9 mouse cellular contexts compared by ENCODE assay signal in the genomic region with DNA sequence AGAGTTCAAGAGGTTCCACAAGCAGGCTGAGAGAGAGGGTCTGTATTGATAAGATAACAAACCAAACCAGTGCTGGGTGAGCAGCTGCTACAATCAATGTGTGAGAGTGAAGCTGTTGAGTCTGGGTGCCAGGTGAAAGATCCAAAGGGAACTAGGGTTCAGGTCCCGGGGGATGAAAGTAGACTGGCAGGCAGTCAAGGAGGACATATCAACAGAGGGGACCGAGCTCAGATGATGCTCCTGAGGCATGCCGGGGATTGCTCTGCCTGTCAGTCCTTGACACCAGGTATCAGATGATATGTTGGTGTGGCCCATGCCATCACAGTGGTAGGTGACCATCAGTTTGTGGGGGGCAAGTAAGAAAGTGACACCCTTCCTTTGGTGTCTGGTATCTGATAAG. TPM values are rescaled to one million over a fixed set of nuclear protein-coding genes. Genes with fewer than 3 reads are reported as not detected.
DNase-seq lines count a peak whose midpoint lies in the region; ATAC-seq and TF ChIP-seq lines count a peak whose summit lies in the region.
"Had no signal": no experiment of that assay in that cellular context is flagged by ENCODE, and none has a peak within 500 bp of the region (broad histone marks: within the 10 kb centered on the region; RNA-seq: fewer than 3 reads in every experiment).

No protein-coding gene starts in this region.

- peaks cover 10% of the 10 kb centered on the region for H3K4me1 ChIP-seq in lung, postnatal 0 days (ENCODE audit: insufficient read depth, low read depth, low read length)
- H3K4me1 ChIP-seq in forebrain, embryonic 15.5 days = peaks cover 16% of the 10 kb centered on the region
- no peaks in the 10 kb centered on the region for H3K4me1 ChIP-seq in hindbrain, embryonic 11.5 days (replicated peaks; ENCODE audit: control insufficient read depth, insufficient read depth, low read length)
- peaks cover 22% of the 10 kb centered on the region for H3K4me1 ChIP-seq in neural tube, embryonic 13.5 days (replicated peaks)

- H3K27ac ChIP-seq in lung, postnatal 0 days (ENCODE audit: low read length) = peak overlapping the region; percentile 85; the same call in 1 of the 2 replicates
- H3K27ac ChIP-seq in forebrain, embryonic 15.5 days (replicated peaks) = peak overlapping the region; percentile 81
- 0 out of 2 replicates have a peak overlapping the region, but pooled peaks have one; percentile 56 for H3K27ac ChIP-seq in hindbrain, embryonic 11.5 days (ENCODE audit: low read depth, low read length)
- H3K27ac ChIP-seq in neural tube, embryonic 13.5 days (replicated peaks) = peak overlapping the region; percentile 61; the same call in 1 of the 2 replicates

- no peak for ATAC-seq in lung, postnatal 0 days
- ATAC-seq in forebrain, embryonic 15.5 days (replicated peaks) = peak; percentile 32; the same call in 1 of the 2 replicates
- ATAC-seq in hindbrain, embryonic 11.5 days (ENCODE audit: low FRiP score) = peak; percentile 14; the same call in 1 of the 2 replicates
- ATAC-seq in neural tube, embryonic 13.5 days (ENCODE audit: low read depth) = no peak

- H3K4me2 ChIP-seq in lung, postnatal 0 days (replicated peaks; ENCODE audit: low read depth, low read length) = no peak overlapping the region
- no peak overlapping the region for H3K4me2 ChIP-seq in forebrain, embryonic 15.5 days (replicated peaks)
- H3K4me2 ChIP-seq in hindbrain, embryonic 11.5 days (replicated peaks; ENCODE audit: low read depth, low read length) = no peak overlapping the region
- no peak overlapping the region for H3K4me2 ChIP-seq in neural tube, embryonic 13.5 days

- no peak overlapping the region for H3K9ac ChIP-seq in lung, postnatal 0 days (replicated peaks; ENCODE audit: low read depth)
- H3K9ac ChIP-seq in forebrain, embryonic 15.5 days (replicated peaks) = no peak overlapping the region
- no peak overlapping the region for H3K9ac ChIP-seq in hindbrain, embryonic 11.5 days (ENCODE audit: low read depth, low read length)
- no peak overlapping the region for H3K9ac ChIP-seq in neural tube, embryonic 13.5 days

- H3K9me3 ChIP-seq in lung, postnatal 0 days (ENCODE audit: low read length) = no peaks in the 10 kb centered on the region
- no peaks in the 10 kb centered on the region for H3K9me3 ChIP-seq in forebrain, embryonic 15.5 days
- H3K9me3 ChIP-seq in hindbrain, embryonic 11.5 days (ENCODE audit: control insufficient read depth, low read length) = no peaks in the 10 kb centered on the region
- H3K9me3 ChIP-seq in neural tube, embryonic 13.5 days = no peaks in the 10 kb centered on the region

- no peak for DNase-seq in lung, postnatal 0 days (ENCODE audit: low spot score)
- no peak for DNase-seq in lung, adult 18-20 months
- no peak for DNase-seq in hindbrain, embryonic 11.5 days (ENCODE audit: low spot score)
- no peak for DNase-seq in adrenal gland, postnatal 25 days
- DNase-seq in adrenal gland, postnatal 4 days (ENCODE audit: low spot score in 2 of 2) = no peak
- DNase-seq in adrenal gland, adult 2 months = no peak

- no peak for TF ChIP-seq CTCF in lung, postnatal 0 days (IDR thresholded peaks at IDR 0.05)

- TF ChIP-seq EP300 in lung, postnatal 0 days (IDR thresholded peaks at IDR 0.05) = no peak

- no peaks in the 10 kb centered on the region for H3K36me3 ChIP-seq in lung, postnatal 0 days (ENCODE audit: insufficient read depth, low read length)
- H3K36me3 ChIP-seq in forebrain, embryonic 15.5 days = no peaks in the 10 kb centered on the region
- no peaks in the 10 kb centered on the region for H3K36me3 ChIP-seq in hindbrain, embryonic 11.5 days (ENCODE audit: control insufficient read depth, insufficient read depth, low read length)
- no peaks in the 10 kb centered on the region for H3K36me3 ChIP-seq in neural tube, embryonic 13.5 days

- no peaks in the 10 kb centered on the region for H3K27me3 ChIP-seq in lung, postnatal 0 days (replicated peaks; ENCODE audit: insufficient read depth, low read length)
- no peaks in the 10 kb centered on the region for H3K27me3 ChIP-seq in forebrain, embryonic 15.5 days
- H3K27me3 ChIP-seq in hindbrain, embryonic 11.5 days (ENCODE audit: control insufficient read depth, insufficient read depth, low read length) = no peaks in the 10 kb centered on the region
- no peaks in the 10 kb centered on the region for H3K27me3 ChIP-seq in neural tube, embryonic 13.5 days

- 60% methylated on average over 3 of the region's 3 CpGs for WGBS in lung, postnatal 0 days
- 84% methylated on average over 3 of the region's 3 CpGs for WGBS in forebrain, embryonic 15.5 days
- 61% methylated on average over 3 of the region's 3 CpGs for WGBS in hindbrain, embryonic 11.5 days
- 82% methylated on average over 3 of the region's 3 CpGs for WGBS in neural tube, embryonic 13.5 days

- H3K4me3 ChIP-seq in lung, postnatal 0 days (ENCODE audit: low read depth, low read length) = no peak overlapping the region
- H3K4me3 ChIP-seq in forebrain, embryonic 15.5 days = no peak overlapping the region
- H3K4me3 ChIP-seq in hindbrain, embryonic 11.5 days (ENCODE audit: low read depth, low read length) = no peak overlapping the region
- H3K4me3 ChIP-seq in neural tube, embryonic 13.5 days = no peak overlapping the region

RNA-seq across cellular contexts. Expression of gene Lsp1, which starts 3.8 kb away (rescaled TPM):
- polyA plus RNA-seq in lung, postnatal 0 days (2015; fragmentation: Nextera tagmentation; extraction: Ambion mirVana) = 90.8 and 92.3 TPM in 2 replicates
- 3.6 and 4.2 TPM in 2 replicates for polyA plus RNA-seq in forebrain, embryonic 15.5 days (2015; fragmentation: Nextera tagmentation; extraction: Ambion mirVana)
- polyA plus RNA-seq in hindbrain, embryonic 11.5 days (2014; fragmentation: Nextera tagmentation; extraction: Ambion mirVana) = 16.1 and 18.7 TPM in 2 replicates
- 9.3 and 15.8 TPM in 2 replicates for polyA plus RNA-seq in neural tube, embryonic 13.5 days (2015; fragmentation: Nextera tagmentation; extraction: Ambion mirVana)
- 12.6 and 14.4 TPM in 2 replicates for total RNA-seq in adrenal gland, postnatal 25 days (2021)
- total RNA-seq in adrenal gland, postnatal 4 days (2021) = 10 to 100 TPM; 25.1 to 43.0 TPM
- total RNA-seq in adrenal gland, adult 2 months (2021) = 10 to 100 TPM; 20.9 to 28.7 TPM
- polyA plus RNA-seq in adrenal gland, adult 2 months (2012; rRNA removed) = 22.2 and 25.1 TPM in 2 replicates

RNA-seq across cellular contexts. Expression of gene Tnni2, which starts 15.2 kb away (rescaled TPM):
- 1.9 and 2.1 TPM in 2 replicates for polyA plus RNA-seq in lung, postnatal 0 days (2015; fragmentation: Nextera tagmentation; extraction: Ambion mirVana)
- 0.73 and 0.93 TPM in 2 replicates for polyA plus RNA-seq in forebrain, embryonic 15.5 days (2015; fragmentation: Nextera tagmentation; extraction: Ambion mirVana)
- polyA plus RNA-seq in hindbrain, embryonic 11.5 days (2014; fragmentation: Nextera tagmentation; extraction: Ambion mirVana) = 1.4 and 1.7 TPM in 2 replicates
- 2.2 and 8.9 TPM in 2 replicates for polyA plus RNA-seq in neural tube, embryonic 13.5 days (2015; fragmentation: Nextera tagmentation; extraction: Ambion mirVana)
- total RNA-seq in adrenal gland, postnatal 25 days (2021) = not detected in 2 replicates
- 100 to 1,000 TPM in 1 of 2 experiments, 10 to 100 TPM in 1; 79.5 to 219 TPM for total RNA-seq in adrenal gland, postnatal 4 days (2021)
- under 1 TPM; 0.62 to 0.63 TPM for total RNA-seq in adrenal gland, adult 2 months (2021)
- polyA plus RNA-seq in adrenal gland, adult 2 months (2012; rRNA removed) = 0.15 TPM in 1 of 2 replicates, not detected in the other

RNA-seq across cellular contexts. Expression of gene Syt8, which starts 22.2 kb away (rescaled TPM):
- 0.47 and 1.1 TPM in 2 replicates for polyA plus RNA-seq in lung, postnatal 0 days (2015; fragmentation: Nextera tagmentation; extraction: Ambion mirVana)
- not detected in 2 replicates for polyA plus RNA-seq in forebrain, embryonic 15.5 days (2015; fragmentation: Nextera tagmentation; extraction: Ambion mirVana)
- not detected in 2 replicates for polyA plus RNA-seq in hindbrain, embryonic 11.5 days (2014; fragmentation: Nextera tagmentation; extraction: Ambion mirVana)
- polyA plus RNA-seq in neural tube, embryonic 13.5 days (2015; fragmentation: Nextera tagmentation; extraction: Ambion mirVana) = 0.39 TPM in 1 of 2 replicates, not detected in the other
- total RNA-seq in adrenal gland, postnatal 25 days (2021) = not detected in 2 replicates
- not detected for total RNA-seq in adrenal gland, postnatal 4 days (2021)
- not detected for total RNA-seq in adrenal gland, adult 2 months (2021)
- 0.16 and 0.20 TPM in 2 replicates for polyA plus RNA-seq in adrenal gland, adult 2 months (2012; rRNA removed)
- total RNA-seq: common myeloid progenitor, adult 5-6 weeks had no signal

RNA-seq across cellular contexts. Expression of gene Tnnt3, which starts 41.8 kb away (rescaled TPM):
- 1.5 and 2.2 TPM in 2 replicates for polyA plus RNA-seq in lung, postnatal 0 days (2015; fragmentation: Nextera tagmentation; extraction: Ambion mirVana)
- 0.98 TPM in 1 of 2 replicates, not detected in the other for polyA plus RNA-seq in forebrain, embryonic 15.5 days (2015; fragmentation: Nextera tagmentation; extraction: Ambion mirVana)
- 1.7 and 1.9 TPM in 2 replicates for polyA plus RNA-seq in hindbrain, embryonic 11.5 days (2014; fragmentation: Nextera tagmentation; extraction: Ambion mirVana)
- 2.4 and 8.4 TPM in 2 replicates for polyA plus RNA-seq in neural tube, embryonic 13.5 days (2015; fragmentation: Nextera tagmentation; extraction: Ambion mirVana)
- not detected in 2 replicates for total RNA-seq in adrenal gland, postnatal 25 days (2021)
- 100 to 1,000 TPM; 118 to 299 TPM for total RNA-seq in adrenal gland, postnatal 4 days (2021)
- not detected for total RNA-seq in adrenal gland, adult 2 months (2021)
- 0.52 TPM in 1 of 2 replicates, not detected in the other for polyA plus RNA-seq in adrenal gland, adult 2 months (2012; rRNA removed)
- total RNA-seq: common myeloid progenitor, adult 5-6 weeks had no signal

Comparison
In these comparisons a context has a peak if more than half of its experiments do, and no peak if none do; other contexts are left out.
1. ATAC-seq: peak in forebrain, embryonic 15.5 days (single experiment) and hindbrain, embryonic 11.5 days (single experiment); none in lung, postnatal 0 days (single experiment) and neural tube, embryonic 13.5 days (single experiment).
2. Peak in every context shown above with its lines, with median percentiles within 50 percentile points of each other: H3K27ac ChIP-seq.